19 mouse cellular contexts compared by ENCODE assay signal in the genomic region with DNA sequence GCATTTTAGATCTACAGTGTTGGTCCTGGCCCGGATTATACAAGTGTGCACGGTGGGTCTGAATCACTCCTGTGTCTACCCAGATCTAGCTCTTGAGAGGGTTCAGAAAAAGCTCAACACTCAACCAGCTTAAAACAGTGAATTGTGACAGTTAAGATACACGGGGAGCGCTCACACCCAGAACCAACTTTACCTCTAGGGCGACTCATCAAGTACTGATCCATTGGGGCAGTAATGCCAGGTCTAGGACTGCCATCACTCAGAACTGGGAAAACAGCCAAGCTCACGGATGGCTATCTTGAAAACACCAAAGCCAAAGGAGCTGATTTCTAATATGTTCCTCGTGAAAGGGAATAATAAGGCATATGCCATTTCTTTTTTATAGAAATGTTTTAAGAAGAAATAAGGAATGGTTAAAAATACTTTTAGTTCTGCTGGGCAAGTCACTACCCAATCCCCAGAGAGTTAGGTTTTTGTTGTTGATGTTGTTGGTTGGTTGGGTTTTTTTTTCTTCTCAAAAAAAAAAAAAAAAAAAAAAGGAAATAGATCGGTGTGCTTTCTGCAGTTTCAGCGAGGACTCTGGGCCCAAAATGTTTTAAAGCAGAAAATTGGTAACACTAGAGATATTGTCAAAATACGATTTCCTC.
DNase-seq lines count a peak whose midpoint lies in the region; ATAC-seq and TF ChIP-seq lines count a peak whose summit lies in the region.
"Had no signal": no experiment of that assay in that cellular context is flagged by ENCODE, and none has a peak within 500 bp of the region (broad histone marks: within the 10 kb centered on the region; RNA-seq: fewer than 3 reads in every experiment).

No protein-coding gene starts in this region.

- peak overlapping the region; percentile 68 for H3K27ac ChIP-seq in liver, postnatal 0 days (ENCODE audit: low read depth)
- H3K27ac ChIP-seq in liver, embryonic 11.5 days (ENCODE audit: low read depth, low read length), result no peak overlapping the region
- H3K27ac ChIP-seq: hindbrain, postnatal 0 days; kidney, postnatal 0 days; limb, embryonic 12.5 days; liver, embryonic 13.5 days; midbrain, embryonic 13.5 days had no signal

- no peak for ATAC-seq in liver, postnatal 0 days
- no peak for ATAC-seq in liver, embryonic 11.5 days (replicated peaks; ENCODE audit: low FRiP score)
- ATAC-seq: hindbrain, postnatal 0 days; midbrain, embryonic 13.5 days had no signal

- WGBS in liver, postnatal 0 days (ENCODE audit: insufficient replicate concordance), result 50% methylated on average over 10 of the region's 10 CpGs
- 79% methylated on average over 10 of the region's 10 CpGs for WGBS in liver, embryonic 11.5 days

- H3K4me3 ChIP-seq in liver, postnatal 0 days (ENCODE audit: low read depth, low read length), result no peak overlapping the region
- no peak overlapping the region for H3K4me3 ChIP-seq in liver, embryonic 11.5 days (ENCODE audit: low read depth, low read length)
- H3K4me3 ChIP-seq: limb, embryonic 12.5 days; liver, embryonic 13.5 days; midbrain, embryonic 13.5 days had no signal

- no peaks in the 10 kb centered on the region for H3K27me3 ChIP-seq in liver, postnatal 0 days (ENCODE audit: insufficient read depth, low read length)
- no peaks in the 10 kb centered on the region for H3K27me3 ChIP-seq in liver, embryonic 11.5 days (replicated peaks; ENCODE audit: control insufficient read depth, insufficient read depth, low read length)
- H3K27me3 ChIP-seq: limb, embryonic 12.5 days; liver, embryonic 13.5 days; midbrain, embryonic 13.5 days had no signal

- no peak overlapping the region for H3K4me2 ChIP-seq in liver, postnatal 0 days (ENCODE audit: low read depth, low read length)
- H3K4me2 ChIP-seq in liver, embryonic 11.5 days, result no peak overlapping the region
- H3K4me2 ChIP-seq: limb, embryonic 12.5 days; midbrain, embryonic 13.5 days had no signal

- H3K36me3 ChIP-seq in liver, postnatal 0 days (replicated peaks; ENCODE audit: insufficient read depth, low read length), result no peaks in the 10 kb centered on the region
- H3K36me3 ChIP-seq in liver, embryonic 11.5 days (ENCODE audit: control insufficient read depth, insufficient read depth, low read length), result no peaks in the 10 kb centered on the region
- H3K36me3 ChIP-seq: limb, embryonic 12.5 days; liver, embryonic 13.5 days; midbrain, embryonic 13.5 days had no signal

- no peak overlapping the region for H3K9ac ChIP-seq in liver, postnatal 0 days (replicated peaks)
- H3K9ac ChIP-seq in liver, embryonic 11.5 days (ENCODE audit: low read depth, low read length), result no peak overlapping the region
- H3K9ac ChIP-seq: limb, embryonic 12.5 days; liver, embryonic 13.5 days; midbrain, embryonic 13.5 days had no signal

- H3K9me3 ChIP-seq in liver, postnatal 0 days (ENCODE audit: low read length), result no peaks in the 10 kb centered on the region
- H3K9me3 ChIP-seq in liver, embryonic 11.5 days (ENCODE audit: control insufficient read depth, low read length), result no peaks in the 10 kb centered on the region
- H3K9me3 ChIP-seq: limb, embryonic 12.5 days; liver, embryonic 13.5 days; midbrain, embryonic 13.5 days had no signal

- peak; percentile 26 to 36 for DNase-seq in cerebellum, postnatal 14 days
- no peak for DNase-seq in cerebellum, adult 11-12 months
- DNase-seq in liver, postnatal 0 days, result no peak
- no peak for DNase-seq in liver, embryonic 11.5 days (ENCODE audit: low spot score)
- DNase-seq in B cell, adult 2 months, result peak; percentile 35 to 41
- peak; percentile 30 for DNase-seq in brain, adult 2 months (ENCODE audit: low read depth, low spot score)
- no peak for DNase-seq in right cerebral cortex, postnatal 36 days (ENCODE audit: low spot score in 2 of 2)
- DNase-seq in ovary, postnatal 14 days (ENCODE audit: low spot score), result no peak
- DNase-seq: cerebellum, adult 9-11 months; embryo, embryonic 11 days; heart, postnatal 4 days; kidney, adult 18-20 months; liver, embryonic 13.5 days; right cerebral cortex, postnatal 4 days; thymus, postnatal 14 days had no signal

- no peak for TF ChIP-seq CTCF in liver, postnatal 0 days (IDR thresholded peaks at IDR 0.05; ENCODE audit: low read depth)

- no peak for TF ChIP-seq EP300 in liver, postnatal 0 days (IDR thresholded peaks at IDR 0.05; ENCODE audit: low read depth)

- peaks cover 21% of the 10 kb centered on the region for H3K4me1 ChIP-seq in liver, postnatal 0 days (ENCODE audit: insufficient read depth)
- peaks cover 25% of the 10 kb centered on the region for H3K4me1 ChIP-seq in liver, embryonic 11.5 days (replicated peaks; ENCODE audit: control insufficient read depth, insufficient read depth, low read length)
- H3K4me1 ChIP-seq: limb, embryonic 12.5 days had no signal

Comparison
In these comparisons a context has a peak if more than half of its experiments do, and no peak if none do; other contexts are left out.
1. DNase-seq: peak in cerebellum, postnatal 14 days (2 of 2), B cell, adult 2 months (2 of 2) and brain, adult 2 months (single experiment); none in cerebellum, adult 11-12 months (single experiment), liver, postnatal 0 days (single experiment), liver, embryonic 11.5 days (single experiment), right cerebral cortex, postnatal 36 days (0 of 2) and ovary, postnatal 14 days (single experiment).